Mouse (Mus musculus) cerebral cortex, adult 2 months (tissue): ENCODE data around the gene Rpf2.

ENCODE experiments used
- WGBS: fragments of 180-500 bp; shearing (Covaris S2); methylation state at CpG from one replicate; pipeline ENCODE4 v1.1.7; 2018; 5-methylcytosine and 5-hydroxymethylcytosine counted together

Rpf2 gene

DNA sequence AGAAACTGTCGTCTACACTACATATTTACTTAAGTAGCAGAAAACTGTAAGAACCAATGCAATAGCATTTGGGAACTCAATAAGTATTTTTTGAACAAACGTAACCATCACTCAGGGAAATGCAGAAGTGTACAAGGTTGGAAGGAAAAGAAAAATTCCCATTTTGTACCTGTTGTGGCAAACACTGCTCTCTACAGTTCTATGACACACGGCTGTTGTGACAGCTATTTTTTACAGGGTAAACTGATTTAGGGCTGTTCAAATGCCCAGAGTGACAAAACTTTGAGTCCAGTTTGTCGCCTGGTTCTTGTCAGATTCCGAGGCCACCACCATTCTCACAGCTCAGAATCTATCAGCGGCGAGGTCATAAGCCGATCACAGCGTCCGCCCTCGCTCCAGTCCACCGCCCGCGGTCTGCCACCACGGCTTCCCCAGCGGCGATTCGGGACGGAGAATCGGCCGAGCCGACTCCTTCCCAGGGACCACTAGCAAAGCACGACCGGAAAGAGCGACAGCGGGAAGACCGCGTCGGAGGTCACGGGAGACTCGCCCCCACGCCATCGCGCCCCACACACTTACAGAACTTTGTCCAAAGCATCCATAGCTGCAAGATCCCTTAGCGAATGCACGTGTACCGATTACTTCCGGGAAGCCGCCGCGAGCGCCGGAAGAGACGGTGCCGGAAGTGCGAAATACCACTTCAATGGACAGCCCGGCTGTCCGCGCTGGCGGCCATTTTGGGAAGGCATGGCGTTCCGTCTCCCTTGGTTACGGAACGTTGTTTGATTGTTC lies at the start of gene Rpf2:
Gene Rpf2 (minus strand): TSS at position 663 of the 792 bp plus-strand sequence.
- WGBS = under 1% methylated on average over 54 of the region's 54 CpGs

DNA sequence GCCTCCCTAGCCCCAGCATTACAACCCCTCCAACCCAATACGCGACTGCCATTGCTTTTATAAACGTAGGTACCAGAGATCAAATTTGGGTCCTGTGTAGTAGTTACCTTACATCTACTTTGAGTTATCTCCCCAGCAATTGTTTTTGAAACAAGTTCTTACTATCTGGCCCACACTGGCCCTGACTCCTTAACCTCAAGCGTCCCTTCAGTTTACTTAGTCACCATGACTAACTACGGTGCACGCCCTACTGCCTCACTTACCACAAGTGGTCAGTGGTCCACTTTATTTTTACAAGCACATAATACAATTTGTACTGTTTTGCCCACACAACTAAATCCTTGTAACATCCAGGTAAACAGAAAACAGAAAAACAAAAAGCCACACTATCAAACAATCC lies 45.8 kb upstream of the Rpf2 start:
- WGBS = 94% methylated on average over 6 of the region's 6 CpGs

DNA sequence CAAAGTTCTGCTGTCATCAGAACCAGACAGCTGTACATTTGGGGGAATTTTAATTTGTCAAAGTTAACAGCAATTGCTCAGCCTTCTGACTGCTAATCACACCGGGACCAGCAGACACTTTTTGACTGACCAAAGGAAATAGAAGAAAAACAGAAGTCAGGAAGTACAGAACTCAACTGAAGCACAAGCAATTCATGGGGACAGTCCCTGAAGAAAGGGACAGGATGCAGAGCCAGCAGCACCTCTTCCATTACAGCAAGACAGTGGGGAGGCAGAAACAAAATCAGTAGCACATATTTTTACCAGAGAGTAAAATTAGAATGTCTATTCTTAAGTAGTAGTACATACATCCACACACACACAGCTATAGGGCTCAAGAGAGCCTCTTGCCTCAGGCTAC lies 39.9 kb upstream of the Rpf2 start:
- 78% methylated on average over 1 of the region's 1 CpGs for WGBS

DNA sequence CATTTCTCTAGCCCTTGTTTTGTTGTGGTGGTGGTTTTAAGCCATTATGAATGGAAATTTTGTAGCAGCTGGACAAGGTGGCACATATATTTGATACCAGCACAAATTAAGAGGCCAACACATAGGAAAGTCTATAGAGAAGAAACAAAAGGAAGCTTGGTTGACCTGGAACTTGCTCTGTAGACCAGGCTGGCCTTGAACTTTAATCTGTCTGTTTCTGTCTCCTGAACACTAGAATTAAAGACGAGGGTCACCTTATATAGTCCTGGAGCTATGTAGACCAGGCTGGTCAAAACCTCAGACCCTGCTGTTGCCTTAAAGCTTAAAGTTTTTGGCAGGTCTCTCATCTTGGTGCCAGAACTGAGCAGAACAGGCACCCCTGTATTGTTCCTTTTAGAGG lies 38.7 kb upstream of the Rpf2 start:
- WGBS = 70% methylated on average over 1 of the region's 1 CpGs

DNA sequence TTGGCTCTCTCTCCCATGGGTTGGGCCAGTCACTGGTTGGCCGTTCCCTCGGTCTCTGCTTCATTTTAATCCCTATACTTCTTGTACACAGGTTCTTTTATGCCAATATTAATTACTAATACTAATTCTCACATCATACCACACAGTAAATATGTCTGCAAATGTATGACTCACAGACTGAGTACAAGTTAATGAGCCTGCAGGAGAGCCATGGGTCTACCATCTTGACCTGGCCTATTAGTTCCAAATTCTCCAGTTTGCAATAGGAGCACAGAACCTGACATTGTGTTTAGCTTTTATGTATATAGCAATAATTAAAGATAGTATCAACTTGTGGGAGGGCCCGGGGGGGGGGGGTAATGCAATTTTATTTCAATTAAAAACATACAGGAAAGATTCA lies 38.2 kb upstream of the Rpf2 start:
- WGBS = 78% methylated on average over 3 of the region's 3 CpGs

DNA sequence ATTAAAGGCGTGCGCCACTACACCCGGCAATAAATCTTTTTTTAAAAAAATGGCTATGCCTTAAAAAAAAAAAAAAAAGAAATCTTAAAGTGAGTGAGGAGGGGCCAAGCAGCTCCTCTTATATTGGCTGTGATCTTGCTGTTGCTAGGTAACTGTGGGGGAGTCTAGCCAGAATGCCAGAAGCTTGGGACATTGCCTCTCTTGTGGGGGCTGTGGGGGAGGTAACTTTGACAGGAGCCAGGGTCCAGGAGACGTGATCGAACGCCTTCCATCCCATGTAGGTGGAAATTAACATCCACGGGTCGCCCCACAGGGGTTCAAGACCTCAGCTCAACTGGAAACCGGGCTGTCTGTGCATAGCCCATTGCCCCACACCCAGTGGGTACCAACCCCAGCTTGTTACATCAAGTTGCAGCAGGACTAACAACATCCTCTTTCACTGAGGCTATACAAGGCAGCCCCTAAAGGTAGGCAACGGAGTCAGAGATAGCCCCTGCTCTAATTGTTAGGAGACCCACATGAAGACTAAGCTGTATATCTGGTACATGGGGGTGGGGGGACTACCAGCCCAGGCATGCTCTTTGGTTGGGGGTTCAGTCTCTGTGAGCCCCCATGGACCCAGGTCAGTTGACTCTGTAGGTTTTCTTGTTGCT lies 37.5 kb upstream of the Rpf2 start:
- WGBS = 47% methylated on average over 10 of the region's 10 CpGs

DNA sequence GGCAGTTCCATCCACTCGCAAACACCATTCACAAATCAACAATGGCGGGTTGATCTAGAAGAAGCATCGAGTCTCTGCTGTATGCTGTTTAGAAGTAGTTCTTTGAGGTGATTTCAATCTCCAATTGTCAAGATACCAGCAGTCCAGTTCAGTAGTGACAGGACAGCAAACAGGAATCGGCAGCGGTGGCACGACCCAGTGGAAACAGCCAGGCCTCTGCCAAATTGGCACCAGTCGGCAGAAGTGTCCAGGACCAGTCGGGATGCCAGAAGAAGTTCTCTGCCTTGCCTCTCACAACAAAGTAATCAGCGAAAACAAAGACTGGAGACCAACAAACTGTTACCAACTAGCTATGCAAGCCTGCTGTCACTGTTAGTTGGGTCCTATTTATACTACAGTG lies 36.8 kb upstream of the Rpf2 start:
- WGBS = 59% methylated on average over 9 of the region's 9 CpGs

DNA sequence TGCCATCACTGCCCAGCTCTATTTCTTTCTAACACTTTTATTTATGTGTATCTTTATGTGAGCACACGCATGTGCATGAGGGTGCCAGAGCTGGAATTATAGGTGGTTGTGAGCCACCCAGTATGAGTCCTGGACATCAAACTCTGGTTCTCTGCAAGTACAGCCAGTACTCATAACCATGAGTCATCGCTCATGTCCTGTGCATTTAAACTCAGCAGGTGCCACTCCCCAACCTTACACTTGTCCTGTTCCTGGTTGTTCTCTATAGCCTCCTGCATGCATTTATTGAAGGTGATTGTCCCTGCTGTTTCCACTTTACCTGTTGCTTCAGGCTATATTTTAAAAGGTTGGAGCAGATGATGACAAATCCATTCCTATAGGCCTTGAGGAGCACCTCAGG lies 34.7 kb upstream of the Rpf2 start:
- 91% methylated on average over 2 of the region's 2 CpGs for WGBS

DNA sequence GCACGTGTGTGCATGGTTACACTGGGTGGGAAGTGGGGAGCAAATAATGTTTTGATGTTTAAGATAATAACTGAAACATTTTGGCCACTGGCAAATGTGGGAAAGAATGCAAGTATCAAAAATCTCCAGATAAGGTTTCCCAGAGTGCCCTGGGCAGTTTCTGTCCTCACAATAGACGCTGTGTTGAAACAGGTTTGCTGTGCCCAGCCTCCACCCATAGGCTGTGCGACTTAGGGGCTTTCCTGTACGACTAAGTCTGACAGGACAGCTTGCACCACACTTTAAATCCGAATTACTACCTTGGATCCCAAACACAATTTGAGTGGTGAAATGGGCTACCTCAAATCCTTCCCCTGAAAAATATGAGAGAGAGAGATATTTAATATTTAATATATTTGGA lies 31.5 kb upstream of the Rpf2 start:
- 72% methylated on average over 5 of the region's 5 CpGs for WGBS

DNA sequence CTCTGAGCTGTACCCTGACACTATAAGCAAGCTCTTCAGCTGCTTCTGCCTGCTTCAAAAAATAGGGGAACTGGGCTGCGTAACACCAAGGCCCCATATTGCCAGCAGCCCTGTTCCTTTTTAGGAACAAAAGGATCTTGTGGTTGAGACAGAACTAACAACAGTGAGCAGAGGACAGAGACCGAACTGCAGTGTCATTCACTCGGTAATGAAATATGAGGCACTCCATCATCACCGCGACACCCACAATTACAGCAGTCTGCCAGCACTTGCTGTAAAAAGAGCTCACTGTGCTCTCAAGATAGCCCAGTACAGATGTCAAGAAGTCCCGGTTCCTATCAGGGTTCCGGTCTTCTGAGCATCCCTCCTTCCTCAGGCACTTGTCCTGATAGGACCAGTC lies 29.2 kb upstream of the Rpf2 start:
- 41% methylated on average over 7 of the region's 7 CpGs for WGBS

DNA sequence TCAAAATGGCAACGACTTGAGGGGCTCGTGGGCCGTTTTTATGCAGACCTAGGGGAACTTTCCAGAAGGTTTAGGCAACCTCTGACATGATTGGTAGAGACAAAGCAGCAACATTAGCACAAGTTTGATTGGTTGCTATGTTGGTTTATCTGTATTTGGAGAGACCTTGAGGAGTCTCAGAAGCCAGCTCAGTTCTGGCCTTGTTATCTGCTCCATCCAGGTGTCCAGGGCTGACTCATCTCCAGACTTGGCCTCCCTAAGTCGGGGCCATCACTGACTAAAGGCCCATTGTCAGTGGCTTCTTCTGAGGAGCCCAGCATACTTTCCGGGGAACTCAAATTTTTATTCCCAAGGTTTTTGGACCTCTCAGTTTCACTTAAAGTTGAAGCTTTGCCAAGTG lies 27.1 kb upstream of the Rpf2 start:
- WGBS = 77% methylated on average over 5 of the region's 5 CpGs

DNA sequence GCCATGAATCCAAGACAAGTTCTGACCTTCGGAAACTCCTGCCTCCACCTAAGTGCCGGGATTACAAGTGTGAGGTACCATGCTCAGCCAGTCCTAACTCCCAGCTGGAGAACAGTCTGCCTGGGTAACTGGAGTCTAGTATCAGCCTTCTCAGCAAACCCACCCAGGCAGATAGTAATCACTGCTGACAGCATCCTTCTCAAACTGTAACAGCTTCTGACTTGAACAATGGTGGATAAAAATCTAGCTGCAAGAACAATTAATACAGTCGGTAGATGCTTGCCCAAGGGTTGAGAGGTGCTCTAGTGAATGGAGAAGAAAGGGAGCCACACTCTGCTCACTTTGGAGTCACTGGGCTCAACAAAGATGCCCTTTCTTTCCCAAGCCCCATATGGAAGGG lies 24.4 kb upstream of the Rpf2 start:
- 85% methylated on average over 3 of the region's 3 CpGs for WGBS

DNA sequence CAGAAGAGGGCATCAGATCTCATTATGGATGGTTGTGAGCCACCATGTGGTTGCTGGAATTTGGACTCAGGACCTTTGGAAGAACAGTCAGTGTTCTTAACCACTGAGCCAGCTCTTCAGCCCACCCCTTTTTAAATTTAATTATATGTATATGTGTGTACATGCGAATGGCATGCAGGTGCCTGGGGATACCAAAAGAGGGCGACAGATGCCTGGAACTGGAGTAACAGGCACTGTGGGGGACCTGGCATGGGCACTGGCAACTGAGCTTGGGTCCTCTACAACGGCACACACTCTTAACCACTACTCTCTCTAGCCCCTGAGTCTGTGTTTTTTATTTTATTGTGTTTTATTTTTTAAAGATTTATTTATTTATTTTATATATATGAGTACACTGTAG lies 18.1 kb upstream of the Rpf2 start:
- WGBS = 92% methylated on average over 3 of the region's 3 CpGs

DNA sequence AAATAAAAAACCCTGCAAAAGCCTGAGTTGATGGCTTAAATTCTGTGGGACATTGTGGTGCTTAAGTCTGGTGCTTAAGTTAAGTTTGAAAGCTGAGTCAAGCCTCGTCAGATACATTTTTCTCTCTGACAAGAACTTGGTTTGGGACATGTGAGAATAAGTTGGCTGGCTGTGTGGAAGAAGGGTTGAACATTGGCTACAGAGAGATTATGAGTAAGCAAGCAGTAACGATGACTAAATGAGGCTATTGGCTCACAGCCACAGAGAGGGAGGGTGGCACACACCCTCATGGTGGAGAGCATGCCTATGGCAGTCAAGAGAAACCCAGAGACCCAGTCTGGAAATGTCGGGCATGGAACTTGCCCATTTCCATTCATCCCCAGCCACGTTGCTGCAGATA lies 16.9 kb upstream of the Rpf2 start:
- WGBS = 56% methylated on average over 4 of the region's 4 CpGs

DNA sequence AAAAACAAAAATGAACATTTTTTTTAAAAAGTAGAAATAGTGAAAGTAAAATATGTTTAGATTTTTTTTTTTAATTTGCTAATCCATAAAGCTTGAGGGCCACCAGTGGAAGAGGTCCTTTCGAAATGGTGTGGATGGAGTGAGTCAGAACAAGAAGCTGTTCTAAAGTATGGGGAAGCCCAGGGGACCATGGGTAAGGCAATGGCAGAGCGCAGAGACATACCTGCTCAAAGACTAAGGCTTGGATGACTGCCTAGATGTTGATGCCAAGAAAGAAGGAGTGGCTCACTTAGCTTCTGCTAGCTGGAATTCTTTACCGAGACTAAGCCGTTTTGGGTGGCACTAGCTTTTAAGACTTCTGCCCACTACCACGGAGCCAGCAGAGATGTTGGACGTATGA lies 15.4 kb upstream of the Rpf2 start:
- 77% methylated on average over 6 of the region's 6 CpGs for WGBS

DNA sequence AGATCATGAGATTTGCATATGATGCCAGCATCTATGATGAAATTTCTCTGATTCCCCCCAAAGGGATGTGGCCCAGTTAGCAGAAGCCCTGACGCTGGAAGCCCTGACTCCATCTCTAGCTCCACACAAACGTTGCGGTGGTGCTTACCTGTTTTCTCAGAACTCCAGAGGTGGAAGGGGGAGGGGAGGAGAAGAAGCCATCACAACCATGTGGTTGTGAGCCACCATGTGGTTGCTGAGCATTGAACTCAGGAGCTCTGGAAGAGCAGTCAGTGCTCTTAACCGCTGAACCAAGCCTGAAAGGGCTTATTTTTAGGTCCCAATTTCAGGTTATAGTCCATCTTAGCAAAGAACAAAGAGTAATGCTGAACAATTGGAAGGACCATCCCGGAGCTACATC lies 13.5 kb upstream of the Rpf2 start:
- WGBS = 75% methylated on average over 5 of the region's 5 CpGs

DNA sequence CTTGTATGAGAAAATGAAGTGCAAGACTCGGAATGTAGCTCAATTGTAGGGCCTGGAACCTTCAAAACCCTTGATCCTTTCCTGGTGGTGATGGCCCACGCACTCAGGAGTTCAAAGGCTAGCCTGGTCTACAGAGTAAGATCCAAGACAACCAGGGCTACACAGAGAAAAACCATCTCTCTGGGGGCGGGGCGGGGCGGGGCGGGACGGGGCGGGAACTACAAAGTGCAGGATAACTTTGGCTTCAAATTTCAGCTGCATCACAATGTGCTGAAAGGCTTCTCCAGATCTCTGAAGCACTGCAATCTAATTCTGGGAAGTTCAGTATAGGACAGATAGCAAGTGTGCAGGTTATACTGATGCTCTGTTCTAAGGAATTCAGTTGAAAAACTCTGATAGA lies 12.7 kb upstream of the Rpf2 start:
- 24% methylated on average over 8 of the region's 8 CpGs for WGBS

DNA sequence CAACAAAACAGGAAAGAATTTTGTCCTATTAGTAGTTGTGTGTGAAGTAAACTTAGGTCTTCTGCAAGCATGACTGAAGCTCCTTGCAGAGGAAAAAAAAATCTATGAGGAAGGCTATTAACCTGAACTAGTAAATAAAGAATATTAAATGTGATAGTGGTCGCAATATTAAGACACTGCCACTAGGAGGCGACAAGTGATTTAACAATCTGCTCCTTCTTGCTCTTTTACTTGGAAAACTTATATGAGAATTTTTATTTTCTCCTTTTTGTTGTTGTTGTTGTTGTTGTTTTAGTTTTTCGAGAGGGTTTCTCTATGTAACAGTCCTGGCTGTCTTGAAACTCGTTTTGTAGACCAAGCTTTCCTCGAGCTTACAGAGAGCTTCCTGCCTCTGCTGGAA lies 12.1 kb upstream of the Rpf2 start:
- WGBS = 1% methylated on average over 5 of the region's 5 CpGs

DNA sequence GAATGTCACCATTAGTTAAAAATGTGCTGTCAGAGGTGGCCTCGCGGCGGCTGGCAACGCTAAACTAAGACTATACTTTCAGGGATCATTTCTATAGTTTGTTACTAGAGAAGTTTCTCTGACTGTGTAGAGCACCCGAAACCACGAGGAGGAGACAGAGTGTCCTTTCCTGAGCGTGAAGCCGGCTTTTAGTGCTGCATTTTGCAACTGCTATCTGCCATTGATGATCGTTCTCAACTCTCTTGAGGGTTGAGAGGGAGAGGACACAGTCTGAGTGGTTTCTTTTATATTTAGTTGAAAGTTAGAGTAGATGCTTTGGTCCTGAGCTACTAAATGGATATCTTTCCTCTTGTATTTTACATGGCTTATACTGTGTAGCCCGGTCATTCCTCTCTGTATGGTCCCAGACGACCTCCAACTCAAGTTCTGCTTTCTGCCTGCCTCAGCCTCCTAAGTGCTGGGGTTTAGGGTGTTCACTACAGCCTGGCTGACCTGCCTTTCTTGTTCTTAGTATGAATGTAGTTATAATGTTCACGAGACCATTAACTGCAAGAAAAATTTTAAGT lies 11.6 kb upstream of the Rpf2 start:
- WGBS = 1% methylated on average over 12 of the region's 12 CpGs

DNA sequence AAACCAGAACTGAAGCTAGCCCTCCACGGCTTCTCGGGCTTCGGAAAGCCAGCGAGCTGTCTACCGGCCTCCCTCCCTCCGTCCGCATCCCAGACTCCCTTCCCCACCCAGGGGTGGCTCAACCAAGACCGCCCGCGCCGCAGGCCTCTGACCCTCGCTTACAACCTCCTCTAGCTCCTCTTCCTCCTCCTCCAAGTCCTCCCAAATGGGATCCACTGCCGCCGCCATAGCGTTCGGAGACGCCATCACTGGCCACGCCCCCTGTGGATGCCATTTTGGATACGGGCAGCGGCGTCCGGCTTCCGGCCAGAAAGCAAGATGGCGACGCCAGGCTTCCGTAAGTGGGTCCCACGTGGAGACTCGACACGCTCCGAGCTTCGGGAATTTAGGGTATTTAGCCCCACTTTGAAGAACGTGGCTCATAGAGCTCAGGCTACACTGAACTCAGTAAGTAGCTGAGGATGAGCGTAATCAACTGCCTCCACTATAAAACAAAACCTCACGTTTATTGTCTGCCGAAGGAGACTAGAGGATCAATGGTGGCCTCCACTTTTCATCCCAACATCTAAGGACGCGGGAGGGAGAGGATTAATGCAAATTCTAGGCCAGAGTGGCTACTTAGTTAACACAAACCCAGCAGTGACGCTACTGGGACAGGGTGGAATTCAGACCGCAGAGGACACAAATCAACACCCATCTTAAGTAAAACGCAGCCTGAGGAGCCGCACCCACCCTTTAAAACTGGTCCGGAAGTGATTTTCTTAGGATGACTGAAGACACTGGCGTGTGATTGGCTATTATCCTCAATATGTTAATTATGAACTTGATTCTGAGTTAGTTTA lies 10.8 kb upstream of the Rpf2 start, which contains the start of gene Gtf3c6:
Gene Gtf3c6 (minus strand): TSS at position 695 of the 842 bp plus-strand sequence.
- WGBS = under 1% methylated on average over 43 of the region's 43 CpGs

DNA sequence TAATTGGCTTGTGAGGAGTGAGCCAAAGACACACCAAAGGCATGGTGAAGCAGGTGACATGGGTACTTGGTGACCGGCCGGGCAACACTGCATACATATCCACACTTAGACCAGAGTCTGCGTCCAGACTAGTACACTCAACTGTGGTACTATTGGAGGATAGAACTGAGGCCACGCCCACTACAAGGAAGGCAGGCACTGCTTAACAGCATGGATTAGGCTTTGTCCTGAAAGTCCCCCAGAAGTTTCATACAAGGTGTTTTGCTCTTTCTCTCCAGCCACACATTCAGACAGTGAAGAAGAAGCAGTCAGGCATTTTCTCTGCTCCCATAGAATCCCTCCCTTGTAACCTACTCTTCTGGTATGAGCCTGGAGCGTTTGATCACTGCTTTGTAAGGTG lies 9.9 kb upstream of the Rpf2 start:
- WGBS = 3% methylated on average over 5 of the region's 5 CpGs

DNA sequence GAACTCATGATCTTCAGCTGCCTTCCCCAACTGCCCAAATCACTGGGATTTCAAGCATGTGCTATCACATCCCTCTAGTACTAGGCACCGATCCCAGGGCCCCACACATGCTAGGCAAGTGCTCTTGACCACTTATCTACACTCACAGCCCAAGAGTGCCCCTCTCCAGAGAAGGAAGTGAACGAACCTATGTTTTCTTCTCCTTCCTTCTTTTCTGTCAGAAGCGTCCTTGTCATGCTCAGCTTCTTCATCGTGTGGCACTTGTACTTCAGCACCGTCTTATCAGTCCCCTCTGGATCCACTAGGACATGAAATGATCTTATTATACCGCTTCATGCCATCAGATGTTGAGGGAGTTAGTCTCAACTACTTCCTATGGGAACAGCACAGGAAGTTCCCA lies 4.1 kb upstream of the Rpf2 start:
- 90% methylated on average over 6 of the region's 6 CpGs for WGBS
